Mouse (Mus musculus): ENCODE data around the gene Slc6a8. TPM values are rescaled to one million over a fixed set of nuclear protein-coding genes. Genes with fewer than 3 reads are reported as not detected.

Slc6a8 gene
- polyA plus RNA-seq, 1 experiment = 31.7 TPM

- no peak for DNase-seq (ENCODE audit: low read depth)
Observed at GRCm38 (mm10) chrX:73684978-73685377, 12.0 kb downstream of the Slc6a8 start.

DNA sequence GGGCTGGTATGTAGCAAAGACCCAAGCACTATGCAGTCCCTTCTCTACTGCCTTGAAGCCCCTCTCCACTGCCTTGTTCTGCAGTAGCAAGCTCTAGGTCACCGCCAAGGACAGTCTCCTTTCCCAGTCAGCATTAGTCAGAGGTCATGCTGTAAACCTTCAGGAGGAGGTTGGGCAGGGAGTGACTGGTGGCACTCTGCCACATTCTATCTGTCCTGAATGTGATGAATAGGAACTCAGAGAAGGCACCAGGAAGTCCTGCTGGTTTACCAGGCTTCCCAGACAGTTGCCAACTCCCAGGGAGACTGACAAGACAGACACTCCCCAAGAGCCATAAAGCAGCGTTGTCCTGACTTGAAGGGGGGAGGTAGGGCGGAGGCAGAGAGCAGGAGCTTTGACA is 12.7 kb downstream of the Slc6a8 start:
- DNase-seq (ENCODE audit: low read depth) = no peak

DNA sequence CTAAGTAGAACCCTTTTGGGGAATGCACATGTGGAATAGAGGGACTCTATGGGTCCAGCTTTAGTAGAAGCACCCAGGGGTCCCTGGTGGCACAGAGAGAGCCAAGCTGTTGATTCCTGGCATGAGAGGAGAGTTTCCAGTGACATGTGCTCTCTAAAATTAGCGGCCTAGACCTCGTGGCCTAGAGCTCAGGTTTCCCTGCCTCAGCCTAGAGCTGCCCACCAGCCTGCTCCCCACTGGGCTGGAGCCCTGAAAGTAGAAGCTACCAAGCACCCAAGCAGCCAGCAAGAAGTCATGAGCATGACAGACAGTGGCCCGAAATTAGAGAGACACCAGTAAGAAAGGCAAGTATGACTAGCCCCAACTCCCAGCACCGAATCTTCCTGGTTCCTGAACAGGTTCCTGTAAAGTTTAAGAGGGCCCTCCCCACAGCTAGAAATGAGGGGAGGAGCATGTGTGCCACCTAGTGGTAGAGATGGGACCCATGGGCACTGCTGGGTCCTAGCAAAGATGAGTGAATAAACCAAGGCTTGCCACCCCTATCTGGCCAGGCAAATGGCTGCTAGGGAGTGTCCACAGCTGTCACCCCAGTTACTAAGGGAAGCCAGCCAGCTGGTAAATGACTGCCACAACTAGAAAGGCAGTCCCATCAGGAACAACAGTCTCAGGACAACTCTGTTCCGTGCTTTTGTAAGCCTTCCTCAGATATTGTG is 18.1 kb downstream of the Slc6a8 start:
- no peak for DNase-seq (ENCODE audit: low read depth)

- DNase-seq (ENCODE audit: low read depth) = no peak
Observed at GRCm38 (mm10) chrX:73700472-73700871, 27.5 kb downstream of the Slc6a8 start.

- DNase-seq (ENCODE audit: low read depth) = no peak
Observed at GRCm38 (mm10) chrX:73715476-73716108, 42.6 kb downstream of the Slc6a8 start.

GRCm38 (mm10) chrX:73716109-73716661 is 43.2 kb downstream of the Slc6a8 start, which contains the start of the genes Bcap31 and Abcd1:
TSS of gene Bcap31 (minus strand) at chrX:73716175.
TSS of gene Abcd1 (plus strand) at chrX:73716597.
- DNase-seq (ENCODE audit: low read depth) = no peak

GRCm38 (mm10) chrX:73716709-73717545 is 44.0 kb downstream of the Slc6a8 start:
- DNase-seq (ENCODE audit: low read depth) = no peak

- DNase-seq (ENCODE audit: low read depth) = no peak
Observed at GRCm38 (mm10) chrX:73717667-73718066, 44.7 kb downstream of the Slc6a8 start.

GRCm38 (mm10) chrX:73718271-73718670 is 45.3 kb downstream of the Slc6a8 start:
- DNase-seq (ENCODE audit: low read depth) = no peak

GRCm38 (mm10) chrX:73718686-73719362 is 45.9 kb downstream of the Slc6a8 start:
- no peak for DNase-seq (ENCODE audit: low read depth)

- no peak for DNase-seq (ENCODE audit: low read depth)
Observed at GRCm38 (mm10) chrX:73730908-73731307, 58.0 kb downstream of the Slc6a8 start.

Other genes with a start within 250 kb of the Slc6a8 start
- gene Trex2, start 237.8 kb upstream of the Slc6a8 start, polyA plus RNA-seq (2012; rRNA removed) = 3.7 and 5.0 TPM in 2 replicates
- 16.0 and 22.5 TPM in 2 replicates for gene Haus7, start 214.1 kb upstream of the Slc6a8 start, polyA plus RNA-seq (2012; rRNA removed)
- 230 and 333 TPM in 2 replicates for gene Bgn, start 189.5 kb upstream of the Slc6a8 start, polyA plus RNA-seq (2012; rRNA removed)
- gene Atp2b3, start 170.1 kb upstream of the Slc6a8 start, polyA plus RNA-seq (2012; rRNA removed) = 54.0 and 55.9 TPM in 2 replicates
- 0.72 and 2.5 TPM in 2 replicates for gene Dusp9, start 33.7 kb upstream of the Slc6a8 start, polyA plus RNA-seq (2012; rRNA removed)
- 13.0 and 19.9 TPM in 2 replicates for gene Pnck, start 13.0 kb upstream of the Slc6a8 start, polyA plus RNA-seq (2012; rRNA removed)
- 101 and 136 TPM in 2 replicates for gene Bcap31, start 43.0 kb downstream of the Slc6a8 start, polyA plus RNA-seq (2012; rRNA removed)
- 20.6 and 21.6 TPM in 2 replicates for gene Abcd1, start 43.4 kb downstream of the Slc6a8 start, polyA plus RNA-seq (2012; rRNA removed)
- 0.88 and 1.6 TPM in 2 replicates for gene Plxnb3, start 83.9 kb downstream of the Slc6a8 start, polyA plus RNA-seq (2012; rRNA removed)
- gene Srpk3, start 101.3 kb downstream of the Slc6a8 start, polyA plus RNA-seq (2012; rRNA removed) = 3.8 and 4.6 TPM in 2 replicates
- gene Idh3g, start 113.7 kb downstream of the Slc6a8 start, polyA plus RNA-seq (2012; rRNA removed) = 303 and 377 TPM in 2 replicates
- gene Ssr4, start 113.9 kb downstream of the Slc6a8 start, polyA plus RNA-seq (2012; rRNA removed) = 419 and 485 TPM in 2 replicates
- 1.7 and 2.2 TPM in 2 replicates for gene Pdzd4, start 151.8 kb downstream of the Slc6a8 start, polyA plus RNA-seq (2012; rRNA removed)
- not detected in 2 replicates for gene Avpr2, start 219.0 kb downstream of the Slc6a8 start, polyA plus RNA-seq (2012; rRNA removed)
- gene L1cam, start 223.0 kb downstream of the Slc6a8 start, polyA plus RNA-seq (2012; rRNA removed) = 1.6 and 1.9 TPM in 2 replicates
- gene Arhgap4, start 248.7 kb downstream of the Slc6a8 start, polyA plus RNA-seq (2012; rRNA removed) = 9.2 TPM in 2 replicates
- gene Naa10, start 248.8 kb downstream of the Slc6a8 start, polyA plus RNA-seq (2012; rRNA removed) = 63.3 and 74.8 TPM in 2 replicates

Data from gonadal fat pad, adult 2 months (tissue).